Mouse (Mus musculus): ENCODE measurements around the gene Oit1. TPM values are rescaled to one million over a fixed set of nuclear protein-coding genes. Genes with fewer than 3 reads are reported as not detected.

Oit1 gene
- total and polyA plus RNA-seq, 2 experiments, result 0.09 to 0.24 TPM

DNA sequence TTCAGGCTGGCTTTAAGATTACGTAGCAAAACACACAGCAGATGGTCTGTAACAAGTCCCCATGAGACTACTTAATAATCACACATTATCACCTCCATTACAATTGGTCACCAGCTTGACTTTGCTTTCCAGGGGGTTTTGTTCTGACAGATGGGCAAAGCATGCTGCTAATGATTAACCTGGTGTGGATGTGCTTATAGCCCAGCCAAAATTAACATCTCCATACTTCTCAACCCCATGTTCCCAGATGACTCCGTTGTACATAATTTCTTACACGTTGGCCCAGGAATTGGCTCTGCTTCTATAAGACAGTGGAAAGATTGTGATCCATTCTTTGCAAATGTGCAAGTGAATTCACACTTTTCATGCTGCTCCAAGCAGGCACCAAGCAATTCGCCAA, 52.8 kb downstream of the Oit1 start:
- H3K27ac ChIP-seq (replicated peaks; ENCODE audit: insufficient read depth, low read depth, low read length), result no peak overlapping the region
- H3K4me3 ChIP-seq (ENCODE audit: insufficient read depth, low read depth, low read length), result no peak overlapping the region
- no peak for DNase-seq (ENCODE audit: extremely low read depth, low read depth, low spot score)
- 82% methylated on average over 4 of the region's 4 CpGs for WGBS
- no peaks in the 10 kb centered on the region for H3K79me2 ChIP-seq (ENCODE audit: control insufficient read depth, insufficient read depth, low read length)
- H3K27me3 ChIP-seq (ENCODE audit: control insufficient read depth, insufficient read depth, low read length), result no peaks in the 10 kb centered on the region
- no peak for TF ChIP-seq POLR2A (IDR thresholded peaks at IDR 0.05; ENCODE audit: extremely low read depth, insufficient read depth, low read length)
- TF ChIP-seq CTCF (IDR thresholded peaks at IDR 0.05; ENCODE audit: low read depth, low read length), result no peak
- no peak overlapping the region for H3K9ac ChIP-seq (ENCODE audit: low read depth, low read length)
- peaks cover 16% of the 10 kb centered on the region for H3K4me1 ChIP-seq (ENCODE audit: control insufficient read depth, insufficient read depth, low read length)
- H3K36me3 ChIP-seq (ENCODE audit: control insufficient read depth, insufficient read depth, low read length), result no peaks in the 10 kb centered on the region

DNA sequence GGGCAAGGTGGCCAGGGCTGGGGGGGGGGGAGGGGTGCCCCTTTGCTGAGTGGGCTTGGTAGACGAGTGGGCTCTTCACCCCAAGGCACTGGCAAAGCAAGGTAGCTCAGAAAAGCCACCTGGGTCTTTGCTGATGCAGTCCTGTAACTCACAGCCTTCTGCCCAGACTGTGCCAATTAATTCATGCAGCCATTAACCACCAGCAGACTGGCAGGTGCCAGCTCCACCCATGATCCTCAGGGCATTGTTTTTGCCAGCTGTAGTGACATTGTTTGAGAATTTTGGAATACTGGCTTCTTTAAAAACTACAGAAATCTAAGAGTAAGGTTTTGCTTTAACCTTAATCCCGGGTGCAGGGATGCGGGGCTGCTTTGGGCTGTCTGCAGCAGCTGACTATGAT, 58.0 kb downstream of the Oit1 start:
- 86% methylated on average over 3 of the region's 3 CpGs for WGBS
- no peaks in the 10 kb centered on the region for H3K79me2 ChIP-seq (ENCODE audit: control insufficient read depth, insufficient read depth, low read length)
- no peak overlapping the region for H3K9ac ChIP-seq (ENCODE audit: low read depth, low read length)
- H3K36me3 ChIP-seq (ENCODE audit: control insufficient read depth, insufficient read depth, low read length), result no peaks in the 10 kb centered on the region
- H3K27me3 ChIP-seq (ENCODE audit: control insufficient read depth, insufficient read depth, low read length), result peaks cover 14% of the 10 kb centered on the region
- H3K27ac ChIP-seq (replicated peaks; ENCODE audit: insufficient read depth, low read depth, low read length), result no peak overlapping the region
- no peak for TF ChIP-seq POLR2A (IDR thresholded peaks at IDR 0.05; ENCODE audit: extremely low read depth, insufficient read depth, low read length)
- TF ChIP-seq CTCF (IDR thresholded peaks at IDR 0.05; ENCODE audit: low read depth, low read length), result no peak
- H3K4me3 ChIP-seq (ENCODE audit: insufficient read depth, low read depth, low read length), result no peak overlapping the region
- no peak for DNase-seq (ENCODE audit: extremely low read depth, low read depth, low spot score)
- peaks cover 4% of the 10 kb centered on the region for H3K4me1 ChIP-seq (ENCODE audit: control insufficient read depth, insufficient read depth, low read length)

DNA sequence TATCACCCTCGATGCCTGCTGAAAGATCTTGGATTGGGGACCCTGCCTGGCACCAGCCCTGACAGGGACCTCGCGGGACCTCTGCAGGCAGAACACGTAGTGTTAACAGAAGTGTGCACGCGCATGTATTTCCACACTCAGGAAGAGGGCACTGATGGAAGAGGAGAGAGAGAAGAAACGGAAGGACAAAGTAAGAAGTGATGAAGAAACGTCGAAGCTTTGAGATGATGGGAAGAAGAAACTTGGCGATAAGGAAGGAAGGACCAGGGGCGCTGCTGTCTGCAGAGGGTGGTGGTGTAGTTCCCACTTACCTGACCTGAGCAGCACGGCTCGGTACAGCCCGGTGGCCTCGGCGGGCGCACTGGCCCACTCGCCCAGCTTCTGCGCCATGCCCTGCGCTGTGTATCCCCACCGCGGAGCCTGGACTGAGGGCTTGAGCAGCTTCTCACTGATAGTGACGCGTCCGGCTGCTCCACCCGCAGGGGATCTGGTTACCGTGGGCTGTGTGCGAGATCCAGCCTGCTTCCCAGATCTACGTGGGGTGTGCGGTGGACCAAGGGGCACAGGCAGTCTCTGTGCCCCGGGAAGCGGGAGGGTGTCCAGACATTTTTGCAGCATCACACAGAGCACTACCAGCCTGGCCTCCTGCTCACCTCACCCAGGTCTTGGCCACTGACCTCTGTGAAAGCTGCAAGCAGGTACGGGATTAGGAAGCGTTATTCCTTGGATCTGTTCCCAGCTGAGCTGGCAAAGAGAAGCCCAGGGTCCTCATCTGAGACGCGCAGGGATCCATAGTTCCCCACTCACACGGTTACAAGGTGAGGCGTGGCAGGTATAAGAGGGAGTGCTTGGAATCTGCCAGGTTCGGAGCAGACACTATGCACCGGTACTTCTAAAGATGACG, 61.1 kb downstream of the Oit1 start, which contains the start of gene Fam107a:
Gene Fam107a (minus strand): TSS at position 830 of the 904 bp plus-strand sequence.
- DNase-seq (ENCODE audit: extremely low read depth, low read depth, low spot score), result no peak
- TF ChIP-seq CTCF (IDR thresholded peaks at IDR 0.05; ENCODE audit: low read depth, low read length), result no peak
- TF ChIP-seq POLR2A (IDR thresholded peaks at IDR 0.05; ENCODE audit: extremely low read depth, insufficient read depth, low read length), result no peak
- Histone ChIP-seq H3K79me2 (ENCODE audit: control insufficient read depth, insufficient read depth, low read length) (no peaks in the 10 kb centered on the region), H3K27ac (replicated peaks; ENCODE audit: insufficient read depth, low read depth, low read length) (no peak within 1 kb of the TSS), H3K4me1 (ENCODE audit: control insufficient read depth, insufficient read depth, low read length) (peaks cover 4% of the 10 kb centered on the region), H3K9ac (ENCODE audit: low read depth, low read length) (no peak within 1 kb of the TSS), H3K36me3 (ENCODE audit: control insufficient read depth, insufficient read depth, low read length) (no peaks in the 10 kb centered on the region), H3K27me3 (ENCODE audit: control insufficient read depth, insufficient read depth, low read length) (peaks cover 14% of the 10 kb centered on the region), H3K4me3 (ENCODE audit: insufficient read depth, low read depth, low read length) (no peak within 1 kb of the TSS)
- WGBS, result 19% methylated on average over 41 of the region's 41 CpGs

DNA sequence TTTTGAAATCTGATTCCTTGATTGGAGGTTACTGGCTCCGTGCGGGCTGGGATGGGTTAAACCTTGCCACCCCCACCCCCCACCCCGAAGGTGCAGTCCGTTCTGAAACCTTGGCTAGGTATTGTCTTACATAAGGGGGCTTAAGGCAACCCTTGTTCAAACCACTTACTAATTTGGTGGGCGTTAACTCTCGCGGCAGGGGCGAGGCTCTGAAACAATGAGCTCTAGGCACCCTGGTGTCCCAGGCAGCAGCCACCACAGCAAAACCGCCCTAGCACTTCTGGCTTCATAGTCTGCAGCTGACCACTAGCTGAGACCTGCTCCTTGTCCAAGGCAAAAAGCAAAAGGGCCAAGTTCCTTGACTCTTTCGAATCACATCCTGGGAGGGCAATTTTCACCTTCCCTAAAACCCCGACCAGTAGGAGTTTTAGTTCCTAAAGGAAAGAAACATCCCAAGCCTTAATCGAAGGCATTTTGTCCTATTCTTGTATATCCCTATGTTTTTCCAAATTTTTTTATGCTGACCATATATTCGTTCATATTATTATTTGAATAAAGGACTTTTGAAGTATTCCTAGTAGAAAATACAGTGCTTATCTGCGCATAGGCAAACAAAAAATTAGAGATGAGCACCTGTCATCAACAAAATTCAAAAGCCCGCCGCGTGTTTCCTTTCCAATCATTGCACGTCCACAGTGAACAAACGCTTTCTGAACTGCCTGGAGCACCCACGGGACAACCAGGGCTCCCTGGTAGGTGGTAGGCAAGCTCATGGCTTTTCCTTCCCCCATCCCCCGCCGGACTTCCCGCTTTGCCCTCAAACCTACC, 62.0 kb downstream of the Oit1 start:
- no peak overlapping the region for H3K9ac ChIP-seq (ENCODE audit: low read depth, low read length)
- TF ChIP-seq CTCF (IDR thresholded peaks at IDR 0.05; ENCODE audit: low read depth, low read length) (no peak), POLR2A (IDR thresholded peaks at IDR 0.05; ENCODE audit: extremely low read depth, insufficient read depth, low read length) (no peak)
- peaks cover 4% of the 10 kb centered on the region for H3K4me1 ChIP-seq (ENCODE audit: control insufficient read depth, insufficient read depth, low read length)
- H3K36me3 ChIP-seq (ENCODE audit: control insufficient read depth, insufficient read depth, low read length), result no peaks in the 10 kb centered on the region
- H3K27me3 ChIP-seq (ENCODE audit: control insufficient read depth, insufficient read depth, low read length), result peaks cover 14% of the 10 kb centered on the region
- H3K79me2 ChIP-seq (ENCODE audit: control insufficient read depth, insufficient read depth, low read length), result no peaks in the 10 kb centered on the region
- no peak overlapping the region for H3K27ac ChIP-seq (replicated peaks; ENCODE audit: insufficient read depth, low read depth, low read length)
- H3K4me3 ChIP-seq (ENCODE audit: insufficient read depth, low read depth, low read length), result no peak overlapping the region
- DNase-seq (ENCODE audit: extremely low read depth, low read depth, low spot score), result no peak
- WGBS, result 11% methylated on average over 23 of the region's 23 CpGs

DNA sequence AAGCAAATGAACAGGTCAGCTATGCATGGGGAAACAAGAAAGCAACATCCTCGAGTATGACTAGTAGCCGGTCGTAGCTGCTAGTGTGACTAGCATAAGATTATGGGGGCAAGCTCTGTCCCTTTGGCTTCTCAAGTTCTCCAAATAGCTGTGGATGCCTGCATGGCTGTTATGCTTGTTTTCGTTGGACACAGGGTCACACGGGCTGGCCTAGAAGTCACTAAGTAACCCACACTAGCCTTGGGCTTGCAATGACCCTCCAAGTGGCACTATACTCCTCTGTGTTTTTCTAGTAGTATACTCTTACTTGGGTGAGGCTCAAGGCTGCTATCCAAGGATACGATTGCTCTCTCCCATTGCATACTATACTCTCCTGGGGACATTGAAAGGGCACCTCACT, 63.4 kb downstream of the Oit1 start:
- Histone ChIP-seq H3K9ac (ENCODE audit: low read depth, low read length) (no peak overlapping the region), H3K27ac (replicated peaks; ENCODE audit: insufficient read depth, low read depth, low read length) (no peak overlapping the region), H3K79me2 (ENCODE audit: control insufficient read depth, insufficient read depth, low read length) (no peaks in the 10 kb centered on the region), H3K4me3 (ENCODE audit: insufficient read depth, low read depth, low read length) (no peak overlapping the region), H3K36me3 (ENCODE audit: control insufficient read depth, insufficient read depth, low read length) (no peaks in the 10 kb centered on the region), H3K4me1 (ENCODE audit: control insufficient read depth, insufficient read depth, low read length) (peaks cover 4% of the 10 kb centered on the region), H3K27me3 (ENCODE audit: control insufficient read depth, insufficient read depth, low read length) (peaks cover 14% of the 10 kb centered on the region)
- no peak for DNase-seq (ENCODE audit: extremely low read depth, low read depth, low spot score)
- WGBS, result 85% methylated on average over 6 of the region's 6 CpGs
- TF ChIP-seq CTCF (IDR thresholded peaks at IDR 0.05; ENCODE audit: low read depth, low read length) (no peak), POLR2A (IDR thresholded peaks at IDR 0.05; ENCODE audit: extremely low read depth, insufficient read depth, low read length) (no peak)
